Mouse (Mus musculus) lung, adult 2 months (tissue): ENCODE measurements around the gene Fpgs.

Experiments
- CTCF ChIP-seq: fragments of 200-500 bp; IDR thresholded peaks from 2 replicates; pipeline ENCODE4 v1.5.1; 2011; ENCODE audit warnings: mild to moderate bottlenecking, low read length, control low read depth; ENCODE audit not compliant: insufficient read depth
- POLR2A ChIP-seq: fragments of 200-500 bp; IDR thresholded peaks from 2 replicates; pipeline ENCODE4 v1.6.1; 2011; ENCODE audit warnings: low read depth, mild to moderate bottlenecking, control low read depth, low read length, borderline replicate concordance; ENCODE audit errors: extremely low read depth

DNA sequence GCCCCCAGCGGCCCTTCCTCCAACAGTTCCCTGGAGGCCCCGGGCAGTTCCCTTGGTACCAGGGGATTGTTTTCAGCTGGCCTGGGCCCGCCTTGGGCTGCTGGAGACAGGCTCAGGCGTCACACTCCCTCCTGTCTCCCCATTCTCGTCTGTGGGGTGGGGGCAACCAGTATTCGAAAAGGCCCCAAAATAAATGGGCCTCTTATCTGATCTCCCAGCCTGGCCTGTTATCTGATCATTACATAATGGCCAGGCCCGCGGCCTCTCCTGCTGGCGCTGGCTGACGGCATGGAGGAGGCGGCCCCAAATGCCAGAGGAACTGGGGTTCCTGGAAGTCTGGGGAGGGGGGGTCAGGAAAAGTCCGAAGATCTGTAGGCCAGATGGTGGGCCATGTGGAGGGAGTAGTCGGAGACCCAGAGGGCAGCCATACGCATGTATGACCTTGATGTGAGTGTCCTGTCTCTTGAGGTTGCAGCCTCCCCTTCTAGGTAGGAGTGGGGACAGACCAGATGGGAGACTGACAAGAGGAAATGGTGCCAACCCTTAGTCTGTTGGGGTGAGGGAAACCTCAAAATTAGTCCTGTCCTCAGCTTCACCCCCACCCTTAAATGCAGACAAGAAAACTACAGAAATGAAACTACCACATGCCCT lies 49.1 kb downstream of the Fpgs start:
- peak; percentile 38; the same call in 1 of the 2 replicates for TF ChIP-seq POLR2A
- TF ChIP-seq CTCF, result no peak
